Mouse (Mus musculus) CH12.LX (cell line): ENCODE measurements around the gene Slc9a2. TPM values are rescaled to one million over a fixed set of nuclear protein-coding genes. Genes with fewer than 3 reads are reported as not detected.

Experiments
- DNase-seq: peaks from one replicate; pipeline ENCODE4 v3.0.0-alpha.2; 2013; ENCODE audit errors: extremely low read depth
- H3K27ac ChIP-seq: 2 replicates; pipeline ENCODE4 v1.5.1; 2012; ENCODE audit warnings: low read depth, mild to moderate bottlenecking, control low read depth, moderate library complexity; ENCODE audit not compliant: insufficient read depth
- H3K27me3 ChIP-seq: replicated peaks from 2 replicates; pipeline ENCODE3; 2012; ENCODE audit warnings: inconsistent platforms
- H3K36me3 ChIP-seq, 2 experiments: replicated peaks in 1 of 2; 2 replicates each; pipeline versions ENCODE3 to v1.6.1; 2012; ENCODE audit warnings: inconsistent platforms in 1 of 2, low read length in 1 of 2, mild to moderate bottlenecking in 1 of 2, mixed read lengths in 1 of 2, moderate library complexity in 1 of 2; ENCODE audit not compliant: control insufficient read depth in 1 of 2, insufficient read depth in 1 of 2
- H3K4me1 ChIP-seq, 2 experiments: 2 replicates each; pipeline ENCODE4 v1.6.1; 2012; ENCODE audit warnings: inconsistent platforms in 1 of 2, moderate library complexity in 1 of 2; ENCODE audit not compliant: insufficient read depth in 2 of 2, control insufficient read depth in 1 of 2
- H3K4me2 ChIP-seq: 2 replicates; pipeline ENCODE4 v1.6.1; 2012; ENCODE audit warnings: low read depth, mild to moderate bottlenecking, control low read depth; ENCODE audit not compliant: poor library complexity, insufficient read depth, severe bottlenecking
- H3K4me3 ChIP-seq, 3 experiments: fragments of 150-350 bp in 1 of 3; sonication (generic) in 1 of 3; replicated peaks in 1 of 3; 2 replicates each; pipeline versions ENCODE3 to v1.5.1; 2011 to 2012; ENCODE audit warnings: low read depth in 2 of 3, low read length in 2 of 3, mild to moderate bottlenecking in 2 of 3, moderate library complexity in 2 of 3, control low read depth in 1 of 3, improper control_type of control experiment in 1 of 3, inconsistent platforms in 1 of 3, mixed read lengths in 1 of 3; ENCODE audit not compliant: poor library complexity in 1 of 3
- H3K79me2 ChIP-seq: replicated peaks from 2 replicates; pipeline ENCODE4 v1.6.1; 2012; ENCODE audit warnings: mild to moderate bottlenecking, moderate library complexity; ENCODE audit not compliant: control insufficient read depth, poor library complexity, insufficient read depth, severe bottlenecking; ENCODE audit errors: extremely low read depth
- H3K9ac ChIP-seq: 2 replicates; pipeline ENCODE4 v1.6.1; 2012; ENCODE audit warnings: low read depth, mild to moderate bottlenecking, control low read depth, moderate library complexity; ENCODE audit not compliant: insufficient read depth
- H3K9me3 ChIP-seq: replicated peaks from 2 replicates; pipeline ENCODE3; 2012; ENCODE audit warnings: low read length, inconsistent platforms, mixed read lengths
- BHLHE40 ChIP-seq: IDR thresholded peaks from 2 replicates; pipeline ENCODE4 v1.6.1; 2011; ENCODE audit warnings: mild to moderate bottlenecking, low read depth, low read length, improper control_type of control experiment
- CHD1 ChIP-seq: IDR thresholded peaks from 2 replicates; pipeline ENCODE4 v1.6.1; 2012; ENCODE audit warnings: low read depth, low read length, improper control_type of control experiment, inconsistent platforms
- CHD2 ChIP-seq: IDR thresholded peaks from 2 replicates; pipeline ENCODE4 v1.6.1; 2011; ENCODE audit warnings: low read length, improper control_type of control experiment
- EP300 ChIP-seq: IDR thresholded peaks from 2 replicates; pipeline ENCODE4 v1.6.1; 2011; ENCODE audit warnings: low read length, improper control_type of control experiment
- MAFK ChIP-seq: IDR thresholded peaks from 2 replicates; pipeline ENCODE4 v1.6.1; 2011; ENCODE audit warnings: low read length, improper control_type of control experiment; ENCODE audit not compliant: insufficient replicate concordance
- MAZ ChIP-seq: IDR thresholded peaks from 2 replicates; pipeline ENCODE4 v1.6.1; 2012; ENCODE audit warnings: low read depth, mild to moderate bottlenecking, inconsistent platforms, low read length, improper control_type of control experiment, moderate library complexity
- MEF2A ChIP-seq: IDR thresholded peaks from 2 replicates; pipeline ENCODE4 v1.6.1; 2014; ENCODE audit warnings: low read depth, mild to moderate bottlenecking, inconsistent platforms, low read length, improper control_type of control experiment, borderline replicate concordance
- NRF1 ChIP-seq: IDR thresholded peaks from 2 replicates; pipeline ENCODE4 v1.6.1; 2014; ENCODE audit warnings: low read depth, mild to moderate bottlenecking, inconsistent platforms, low read length, improper control_type of control experiment, moderate library complexity
- PAX5 ChIP-seq: IDR thresholded peaks from 2 replicates; pipeline ENCODE4 v1.6.1; 2012; ENCODE audit warnings: low read length, inconsistent platforms, mixed read lengths
- RCOR1 ChIP-seq: conservative IDR thresholded peaks from 2 replicates; pipeline ENCODE4 v1.6.1; 2012; ENCODE audit warnings: low read depth, mild to moderate bottlenecking, inconsistent platforms, low read length, improper control_type of control experiment
- SMC3 ChIP-seq: IDR thresholded peaks from 2 replicates; pipeline ENCODE4 v1.6.1; 2011; ENCODE audit warnings: low read depth, low read length, improper control_type of control experiment
- UBTF ChIP-seq: IDR thresholded peaks from 2 replicates; pipeline ENCODE4 v1.6.1; 2012; ENCODE audit warnings: low read depth, mild to moderate bottlenecking, inconsistent platforms, low read length, improper control_type of control experiment, moderate library complexity
- USF1 ChIP-seq: IDR thresholded peaks from 2 replicates; pipeline ENCODE4 v1.6.1; 2014; ENCODE audit warnings: low read depth, mild to moderate bottlenecking, inconsistent platforms, low read length, improper control_type of control experiment
- USF2 ChIP-seq: conservative IDR thresholded peaks from 2 replicates; pipeline ENCODE4 v1.6.1; 2011; ENCODE audit warnings: low read depth, low read length, improper control_type of control experiment
- ZC3H11A ChIP-seq: IDR thresholded peaks from 2 replicates; pipeline ENCODE4 v1.6.1; 2012; ENCODE audit warnings: low read depth, mild to moderate bottlenecking, inconsistent platforms, low read length, improper control_type of control experiment
- ZKSCAN1 ChIP-seq: IDR thresholded peaks from 2 replicates; pipeline ENCODE4 v1.6.1; 2012; ENCODE audit warnings: low read depth, inconsistent platforms, low read length, improper control_type of control experiment, borderline replicate concordance
- dilution Hi-C: fragments of 300-500 bp; cut with MboI; formaldehyde crosslinking; loops from 2 replicates; pipeline ENCODE4 v1.14.3; 2020; ENCODE audit warnings: low sequenced_read_pairs; ENCODE audit not compliant: extremely low pct_unique_long_range_greater_than_20kb, extremely low pct_ligation_motif_present
- in situ Hi-C: fragments of 300-500 bp; cut with MboI; formaldehyde crosslinking; loops from 3 replicates; pipeline ENCODE4 v1.14.3; 2019; ENCODE audit warnings: low sequenced_read_pairs, low pct_ligation_motif_present, low pct_unique_long_range_greater_than_20kb, mixed read lengths
- polyA plus RNA-seq: library from polyadenylated mRNA; unstranded; fragments of >175 nt; gene quantifications from 2 replicates; pipeline ENCODE4 v1.2.1, GENCODE M21; 2012; ENCODE audit warnings: low read depth; ENCODE audit not compliant: insufficient read length
- total RNA-seq, 2 experiments: library from RNA; depleted of rRNA; stranded (reverse); fragments of 300-350 nt in 1 of 2; fragments of >200 nt in 1 of 2; gene quantifications; 2 replicates each; pipeline ENCODE4 v1.2.3; 2012 to 2014

Slc9a2 gene
- total and polyA plus RNA-seq, 3 experiments = not detected

DNA sequence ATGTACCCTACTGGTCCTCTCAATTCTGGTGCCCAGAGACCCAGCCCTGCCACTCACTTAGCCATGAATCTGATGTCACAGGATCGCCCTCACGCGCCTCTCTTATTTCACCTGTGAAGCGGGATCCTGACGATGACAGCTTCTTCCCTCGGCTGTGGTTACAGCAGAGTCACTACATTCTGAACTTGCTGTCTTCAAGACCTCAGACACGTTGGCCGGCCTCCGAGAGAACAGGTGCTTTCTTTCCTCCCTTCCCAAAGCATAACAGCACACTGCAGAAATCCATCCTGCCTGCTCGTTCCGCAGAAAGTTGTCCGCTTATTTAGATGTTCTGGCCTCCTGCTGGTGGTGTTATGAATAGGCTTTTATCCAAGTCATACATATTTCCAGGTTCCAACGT lies 13.9 kb downstream of the Slc9a2 start:
- Histone ChIP-seq H3K79me2 (no peaks in the 10 kb centered on the region), H3K4me3 (no peak overlapping the region), H3K9ac (no peak overlapping the region), H3K27me3 (no peaks in the 10 kb centered on the region), H3K4me1 (no peaks in the 10 kb centered on the region), H3K4me2 (no peak overlapping the region), H3K36me3 (no peaks in the 10 kb centered on the region), H3K9me3 (peaks cover 4% of the 10 kb centered on the region), H3K27ac (no peak overlapping the region)
- in situ Hi-C loops = no loop called here
- dilution Hi-C loops = no loop called here
- TF ChIP-seq PAX5 (no peak), EP300 (no peak), ZC3H11A (no peak), NRF1 (no peak), BHLHE40 (no peak), ZKSCAN1 (no peak), MEF2A (no peak), CHD1 (no peak)
- no peak for DNase-seq

DNA sequence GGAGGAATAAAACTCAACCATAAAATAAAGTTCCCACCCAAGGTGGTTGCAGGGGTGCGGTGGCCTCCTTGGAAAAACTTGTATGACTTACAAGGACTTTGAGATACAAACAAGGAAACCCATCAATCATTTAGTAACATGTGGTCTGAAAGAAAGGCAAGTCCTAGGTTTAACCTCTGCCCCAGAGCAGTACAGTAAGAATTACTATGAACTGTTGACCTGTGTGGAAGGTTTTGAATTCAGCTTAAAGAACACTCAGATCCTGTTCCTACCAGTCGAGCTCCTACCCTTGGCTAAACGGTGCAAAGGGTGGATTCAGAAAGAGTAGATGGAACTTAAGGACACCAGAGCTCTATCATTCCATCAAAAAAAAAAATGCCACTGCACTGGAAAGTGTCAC lies 16.1 kb downstream of the Slc9a2 start:
- H3K27ac ChIP-seq = no peak overlapping the region
- H3K27me3 ChIP-seq = no peaks in the 10 kb centered on the region
- H3K36me3 ChIP-seq = no peaks in the 10 kb centered on the region
- no peak overlapping the region for H3K4me3 ChIP-seq
- dilution Hi-C loops = no loop called here
- no peak overlapping the region for H3K4me2 ChIP-seq
- TF ChIP-seq BHLHE40 = no peak
- no peak for TF ChIP-seq SMC3
- TF ChIP-seq USF2 = no peak
- TF ChIP-seq MAZ = no peak
- TF ChIP-seq UBTF = no peak
- TF ChIP-seq USF1 = no peak
- TF ChIP-seq RCOR1 = no peak
- no peak for TF ChIP-seq CHD2
- TF ChIP-seq MAFK = no peak
- no peak overlapping the region for H3K9ac ChIP-seq
- H3K4me1 ChIP-seq = no peaks in the 10 kb centered on the region
- in situ Hi-C loops = no loop called here
- no peaks in the 10 kb centered on the region for H3K79me2 ChIP-seq
- H3K9me3 ChIP-seq = peaks cover 4% of the 10 kb centered on the region
- DNase-seq = no peak
